Mouse (Mus musculus) layer of hippocampus, adult 8-10 months (tissue): ENCODE data around the gene Tdrd5. TPM values are rescaled to one million over a fixed set of nuclear protein-coding genes. Genes with fewer than 3 reads are reported as not detected.
A peak's percentile ranks its signal among the peaks of the same experiment; 100 is the strongest.
"Not testable (repeated sequence)": the region's sequence is repeated elsewhere in the genome, so short reads cannot be mapped to it uniquely, and the experiment has no call there.

Experiments
- DNase-seq, 2 experiments: peaks; one replicate each; pipeline ENCODE4 v3.0.0; 2022; ENCODE audit warnings: low spot score in 2 of 2
- total RNA-seq, 4 experiments: library from RNA; stranded (reverse); gene quantifications; 2 replicates each; pipeline ENCODE4 v1.2.4; 2022

Tdrd5 gene
- total RNA-seq: 1 to 10 TPM; 5.8 to 6.8 (median 6.4) TPM

DNA sequence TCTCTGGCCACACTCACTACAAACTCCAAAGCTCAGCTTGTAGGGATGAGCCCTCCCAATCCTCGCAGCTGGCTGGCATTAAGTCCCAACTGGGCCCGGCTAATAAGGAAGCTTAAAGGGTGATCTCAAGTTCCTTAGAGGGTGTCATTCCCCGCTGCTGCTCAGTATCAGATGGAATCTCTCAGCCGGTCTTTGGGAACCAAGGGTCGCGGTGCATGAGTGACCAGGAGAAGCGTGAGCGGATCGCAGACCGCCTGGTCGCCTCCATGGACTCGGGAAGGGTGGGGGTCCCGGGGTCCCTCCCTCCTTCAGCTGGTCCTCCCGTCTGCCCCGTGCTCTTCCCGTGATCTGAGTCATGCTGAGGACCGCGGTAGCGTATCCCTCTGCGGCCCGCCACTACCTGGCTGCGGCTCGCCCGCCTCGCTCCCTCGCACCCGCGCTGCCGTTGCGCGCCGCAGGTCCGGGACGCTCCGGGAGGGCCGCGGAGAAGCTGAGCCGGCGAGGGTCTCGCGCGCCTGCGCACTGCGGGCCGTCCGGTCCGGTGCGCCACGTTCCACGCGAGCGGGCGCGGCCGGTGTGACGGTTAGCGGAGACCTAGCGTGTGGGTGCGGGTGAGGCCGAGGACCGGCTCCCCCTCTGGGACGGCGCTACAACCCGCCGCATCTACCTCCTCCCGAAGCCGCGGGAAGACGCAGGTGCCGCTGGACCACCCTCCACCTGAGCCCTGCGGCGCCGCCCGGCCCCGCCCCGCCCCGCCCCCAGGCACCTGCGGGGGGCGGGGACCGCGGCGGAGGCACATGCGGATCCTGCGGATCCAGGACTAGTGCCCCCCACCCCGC is at the start of gene Tdrd5:
Gene Tdrd5 (minus strand): TSS at position 754 of the 839 bp plus-strand sequence.
- peak; percentile 13 to 50 for DNase-seq

DNA sequence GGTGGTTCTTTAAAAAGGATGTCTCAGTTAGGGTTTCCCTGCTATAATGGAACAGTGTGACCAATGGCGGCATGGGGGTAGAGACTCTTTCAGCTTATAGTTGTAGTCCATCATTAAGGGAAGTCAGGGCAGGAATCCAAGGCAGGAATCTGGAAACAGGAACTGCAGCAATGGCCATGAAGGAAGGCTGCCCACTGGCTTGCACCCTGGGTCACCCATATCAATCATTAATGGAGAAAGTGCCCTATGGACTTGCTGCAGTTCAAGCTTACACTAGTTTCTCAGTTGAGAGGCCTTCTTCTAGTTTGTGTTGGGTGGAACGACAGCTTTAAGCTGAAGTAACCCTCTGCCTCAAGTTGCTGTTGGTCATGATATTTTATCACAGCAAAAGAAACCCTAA is 49.0 kb upstream of the Tdrd5 start:
- DNase-seq: no peak

DNA sequence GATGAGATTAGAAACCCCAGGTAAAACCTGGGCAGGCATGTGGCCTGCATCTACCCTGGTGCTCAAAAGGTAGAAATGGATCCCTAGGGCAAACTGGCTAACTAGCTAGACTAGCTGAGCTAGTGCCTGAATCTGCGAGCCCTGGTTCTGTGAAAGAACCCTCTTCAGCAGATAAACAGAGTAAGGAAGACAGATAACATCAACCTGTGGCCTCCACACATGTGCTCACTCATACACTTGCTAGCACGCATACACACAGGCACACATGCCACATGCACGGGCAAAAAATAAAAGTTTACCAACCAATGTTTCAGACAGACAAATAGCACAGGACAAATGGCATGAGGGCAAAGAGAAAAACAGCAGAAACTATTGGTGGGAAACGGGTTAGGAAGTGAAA is 47.0 kb upstream of the Tdrd5 start:
- DNase-seq: no peak

DNA sequence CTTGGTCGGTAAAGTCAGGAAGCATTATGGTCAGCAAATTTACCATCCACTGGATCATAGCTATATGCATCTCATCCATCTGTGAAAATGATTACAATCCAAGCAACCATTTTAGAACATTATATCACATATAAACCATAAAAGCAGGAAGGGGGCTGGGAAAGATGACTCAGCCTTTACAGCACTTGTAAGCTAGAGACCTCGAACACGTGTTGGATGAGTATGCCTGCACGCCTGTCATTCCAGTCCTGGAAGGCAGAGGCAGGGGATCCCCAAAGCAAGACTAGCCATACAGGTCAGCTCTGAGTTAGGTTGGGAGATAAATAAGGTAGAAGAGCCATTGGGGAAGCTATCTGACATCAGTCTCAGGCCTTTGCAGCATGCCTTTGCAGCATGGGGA is 45.6 kb upstream of the Tdrd5 start:
- DNase-seq: no peak

DNA sequence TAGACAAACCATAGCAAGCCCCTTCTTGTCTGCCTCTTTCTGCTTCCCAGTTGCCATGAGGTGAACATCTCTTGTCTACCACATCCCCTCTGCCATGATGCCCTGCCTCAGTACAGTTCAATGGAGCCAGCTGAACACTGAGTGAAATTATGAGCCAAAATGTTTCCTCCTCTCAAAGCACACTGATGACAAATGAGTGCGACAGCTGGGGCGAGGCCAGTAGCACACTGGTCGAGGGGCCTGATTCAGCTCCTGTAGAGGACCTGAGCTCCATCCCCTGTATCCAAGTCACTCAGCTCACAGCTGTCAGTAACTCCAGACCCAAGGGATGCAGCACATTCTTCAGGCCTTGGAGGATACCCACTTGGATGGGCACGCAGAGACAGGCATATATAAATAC is 42.2 kb upstream of the Tdrd5 start:
- DNase-seq: no peak

DNA sequence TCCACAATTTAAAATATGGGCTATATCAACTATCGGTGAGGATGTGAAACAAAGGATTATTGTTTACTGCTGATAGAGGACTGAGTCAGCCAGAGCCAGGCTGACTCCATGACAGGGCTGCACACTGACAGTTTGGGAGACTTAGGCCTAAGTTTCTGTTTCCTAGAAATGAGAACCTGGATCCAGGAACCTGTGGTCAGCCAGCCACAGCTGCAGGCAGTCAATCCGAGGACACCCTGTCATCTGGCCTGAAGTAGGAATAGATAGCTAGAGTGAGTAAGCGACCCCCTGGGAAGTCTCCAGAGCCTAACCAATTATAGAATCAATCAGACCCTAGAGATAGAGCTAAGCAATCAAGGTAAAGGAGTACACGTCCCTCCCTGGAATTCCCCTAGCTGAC is 41.0 kb upstream of the Tdrd5 start:
- no peak for DNase-seq

DNA sequence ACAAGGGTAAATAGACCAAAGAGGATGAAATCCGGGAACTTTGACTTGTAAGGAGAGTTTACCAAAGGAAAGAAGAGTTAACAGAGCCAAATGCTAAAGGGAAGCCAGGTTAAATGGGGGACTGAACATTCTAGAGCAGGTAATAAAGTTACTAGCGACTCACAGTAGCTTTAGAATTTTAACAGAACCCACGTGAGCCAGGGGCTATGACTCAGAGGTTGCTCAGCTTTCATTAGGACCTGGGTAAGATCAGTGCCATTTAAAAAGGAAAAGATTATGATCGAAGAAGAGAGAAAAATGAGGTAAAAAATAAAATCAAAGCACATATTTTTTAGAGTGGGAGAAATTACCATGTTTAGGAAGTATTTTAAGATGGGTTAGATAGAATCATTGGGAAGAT is 37.4 kb upstream of the Tdrd5 start:
- DNase-seq: no peak

DNA sequence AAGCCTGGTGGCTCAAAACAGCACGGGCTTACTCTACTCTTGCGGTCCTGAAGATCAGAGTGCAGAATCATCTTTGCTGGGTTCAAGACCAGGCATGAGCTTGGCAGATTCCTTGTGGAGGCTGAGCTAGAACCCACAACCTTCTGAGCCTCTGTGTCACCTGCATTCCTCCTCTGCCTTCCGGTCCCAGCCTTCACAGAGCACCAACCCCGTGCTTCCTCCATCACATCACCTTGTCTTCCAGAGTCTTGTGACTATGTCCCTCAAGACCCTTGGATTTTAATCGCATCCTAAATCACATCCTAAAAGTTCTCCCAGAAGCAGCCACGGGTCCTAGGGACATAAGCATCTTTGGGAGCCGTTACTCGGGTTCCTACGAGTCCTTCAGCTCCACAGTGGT is 19.7 kb upstream of the Tdrd5 start:
- DNase-seq: no peak

DNA sequence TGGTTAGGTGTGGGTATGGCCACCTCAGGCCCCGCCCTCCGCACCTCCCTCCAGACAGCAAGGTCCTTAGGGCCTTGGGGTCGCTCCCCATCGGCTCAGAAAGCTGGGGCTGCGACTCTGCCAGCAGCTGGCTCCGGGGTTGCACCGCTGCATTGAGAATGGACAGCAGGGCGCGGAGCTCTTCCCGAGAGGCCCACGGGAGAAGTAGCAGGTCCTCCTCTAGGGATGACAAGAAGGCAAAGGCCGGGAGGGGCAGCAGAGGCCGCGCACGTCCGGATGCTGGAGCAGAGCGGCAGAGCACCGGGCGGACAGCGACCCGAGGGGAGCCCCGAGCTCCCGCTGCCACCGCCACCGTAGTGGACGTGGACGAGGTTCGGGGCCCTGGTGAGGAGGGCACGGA is 7.2 kb upstream of the Tdrd5 start, which contains the start of gene Nphs2:
Gene Nphs2 (plus strand): TSS at position 98 of the 400 bp plus-strand sequence.
- DNase-seq: no peak

DNA sequence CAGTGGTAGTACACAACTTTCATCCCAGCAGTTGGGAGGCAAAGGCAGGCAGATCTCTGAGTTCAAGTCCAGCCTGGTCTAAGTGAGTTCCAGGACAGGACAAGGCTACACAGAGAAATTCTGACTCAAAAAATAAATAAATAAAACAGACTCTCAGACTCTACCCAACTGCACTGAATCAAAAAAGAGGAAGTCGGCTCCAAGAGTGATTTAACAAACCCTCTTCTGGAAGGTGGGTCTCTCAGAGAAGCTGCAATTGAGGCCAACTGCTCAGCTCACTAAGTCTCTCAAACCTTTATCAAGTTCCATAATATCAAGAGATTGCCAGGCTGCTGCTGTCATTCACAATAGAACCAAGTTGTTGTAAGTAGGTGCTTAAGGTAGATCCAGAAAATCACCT is 5.1 kb upstream of the Tdrd5 start:
- DNase-seq: no peak

DNA sequence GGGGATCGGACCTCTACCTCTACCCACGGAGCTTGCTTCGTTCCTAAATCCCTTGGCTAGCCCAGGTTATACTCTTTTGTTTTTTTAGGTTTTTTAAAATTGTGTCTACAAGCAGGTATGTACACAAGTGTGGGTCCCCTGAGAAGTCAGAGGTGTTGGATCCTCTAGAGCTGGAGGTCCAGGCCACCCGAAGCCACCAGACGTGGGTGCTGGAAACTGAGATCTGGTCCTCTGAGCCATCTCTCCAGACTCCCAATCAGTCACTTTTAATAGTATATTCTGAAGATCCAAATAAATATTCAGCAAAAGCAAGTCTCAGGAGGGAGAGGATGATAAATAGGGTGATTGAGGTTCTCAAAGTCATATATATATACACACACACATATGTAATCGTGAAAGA is 13.4 kb downstream of the Tdrd5 start:
- DNase-seq: no peak

DNA sequence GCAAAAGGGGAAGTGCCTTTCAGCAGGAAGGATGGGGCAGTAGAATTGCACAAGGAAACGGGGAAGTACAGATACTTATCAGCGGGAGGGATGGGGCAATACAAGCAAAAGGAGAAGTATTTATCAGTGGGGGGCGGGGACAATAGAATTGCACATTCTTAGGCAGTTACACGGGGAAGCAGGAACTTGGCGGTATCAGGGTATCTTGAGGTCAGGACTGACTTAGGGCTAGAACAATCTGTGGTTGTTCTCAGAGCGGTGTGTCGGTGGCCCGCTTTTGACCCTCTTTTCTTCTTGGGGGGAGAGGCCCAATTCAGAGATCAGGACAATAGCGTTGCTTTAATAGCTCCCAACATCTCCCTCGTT is 14.3 kb downstream of the Tdrd5 start:
- not testable (repeated sequence) for DNase-seq

DNA sequence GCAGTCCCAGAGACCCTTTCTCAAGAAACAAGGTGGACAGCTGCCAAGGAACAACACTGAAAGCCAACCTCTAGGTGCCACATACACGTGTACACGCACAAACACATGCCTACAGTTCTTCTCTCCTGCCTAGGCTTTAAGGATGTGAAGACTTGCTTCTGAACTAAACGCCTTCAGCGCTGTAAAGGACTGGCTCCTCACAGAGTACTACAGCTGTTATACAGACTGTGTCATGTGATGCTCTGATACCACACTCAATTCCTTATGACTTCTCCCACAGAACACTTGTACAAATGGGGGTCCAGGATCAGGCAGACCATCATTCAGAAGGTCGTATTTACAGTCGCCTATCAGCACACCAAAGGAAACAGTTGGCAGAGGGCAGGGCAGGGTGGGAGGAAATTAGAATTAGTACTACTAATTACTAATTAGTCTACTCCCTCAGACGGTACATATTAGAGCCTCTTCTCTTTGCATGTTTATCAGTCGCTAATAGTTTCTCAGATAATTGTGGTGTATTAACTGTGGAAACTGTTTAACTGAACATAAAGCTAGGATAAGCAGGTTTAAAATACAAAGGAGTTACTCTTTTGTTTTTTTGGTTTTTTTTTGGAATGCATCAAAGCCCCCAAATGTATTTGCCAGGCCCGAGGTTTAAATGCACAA is 14.8 kb downstream of the Tdrd5 start:
- DNase-seq: no peak

DNA sequence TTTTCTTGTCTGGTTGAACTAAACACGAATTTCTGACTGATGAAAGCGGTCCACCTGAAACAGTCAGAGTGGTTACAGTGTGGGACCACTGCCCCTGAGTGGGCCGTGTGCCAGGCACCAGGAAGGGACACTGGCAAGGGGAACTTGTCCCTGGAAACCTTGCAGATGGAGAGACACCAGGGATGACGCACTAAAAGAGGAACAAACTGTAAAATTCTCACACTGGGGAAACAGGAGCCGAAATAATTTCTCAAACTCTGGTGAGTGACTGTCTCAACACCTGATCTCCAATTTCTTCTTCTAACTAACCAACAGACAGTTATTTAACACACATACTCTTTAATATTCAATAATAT is 17.9 kb downstream of the Tdrd5 start:
- no peak for DNase-seq

DNA sequence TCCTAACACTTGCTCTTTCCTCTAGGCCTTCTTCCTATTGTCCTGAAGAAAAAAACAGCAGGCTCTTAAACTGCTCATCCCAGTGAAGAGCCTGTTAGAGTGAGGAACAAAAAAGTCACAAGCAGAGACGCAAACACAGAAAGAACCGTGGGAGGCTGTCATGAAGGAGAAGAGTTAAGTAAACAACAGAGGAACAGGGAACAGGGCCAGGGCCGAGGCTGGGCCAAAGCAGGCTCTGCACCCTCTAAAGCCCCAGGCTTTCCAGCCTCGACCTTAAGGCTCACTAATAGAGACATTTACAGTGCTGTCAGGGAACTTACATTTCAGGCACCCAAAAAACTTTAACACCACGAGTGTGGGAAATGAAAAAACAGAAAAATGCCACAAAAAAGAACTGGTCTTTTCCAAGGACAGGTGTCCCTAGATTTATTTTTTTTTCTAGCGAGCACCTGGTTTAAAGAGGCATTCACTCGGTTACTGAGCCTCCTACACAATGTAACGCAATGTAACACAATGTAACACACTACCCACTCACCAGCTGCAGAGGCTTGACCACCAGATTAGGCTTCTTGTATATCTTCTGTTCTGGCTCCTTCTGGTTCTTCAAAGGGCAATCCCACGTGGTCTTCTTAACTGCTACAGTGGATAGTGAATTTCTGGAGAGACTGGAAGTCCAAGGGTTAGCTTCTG is 18.5 kb downstream of the Tdrd5 start:
- peak; percentile 42 to 52 for DNase-seq

DNA sequence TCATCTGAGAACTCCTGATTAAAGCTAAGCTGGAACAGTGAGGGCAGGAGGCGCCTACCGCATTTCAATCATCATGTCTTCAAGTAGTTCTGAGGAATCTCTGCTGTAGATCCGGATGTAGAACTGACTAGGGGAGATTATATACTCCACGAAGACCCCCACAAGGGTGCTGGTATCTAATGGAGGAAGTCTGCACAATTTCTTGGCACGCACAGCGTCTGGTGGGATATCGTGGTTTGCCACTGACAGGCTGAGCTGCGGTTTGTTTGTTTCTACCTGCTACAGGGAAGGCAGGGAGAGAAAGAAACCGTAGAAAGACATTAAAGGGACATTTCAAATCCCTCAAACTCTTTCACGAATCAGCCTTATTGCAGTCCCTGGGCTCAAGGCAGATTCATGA is 19.3 kb downstream of the Tdrd5 start:
- no peak for DNase-seq

DNA sequence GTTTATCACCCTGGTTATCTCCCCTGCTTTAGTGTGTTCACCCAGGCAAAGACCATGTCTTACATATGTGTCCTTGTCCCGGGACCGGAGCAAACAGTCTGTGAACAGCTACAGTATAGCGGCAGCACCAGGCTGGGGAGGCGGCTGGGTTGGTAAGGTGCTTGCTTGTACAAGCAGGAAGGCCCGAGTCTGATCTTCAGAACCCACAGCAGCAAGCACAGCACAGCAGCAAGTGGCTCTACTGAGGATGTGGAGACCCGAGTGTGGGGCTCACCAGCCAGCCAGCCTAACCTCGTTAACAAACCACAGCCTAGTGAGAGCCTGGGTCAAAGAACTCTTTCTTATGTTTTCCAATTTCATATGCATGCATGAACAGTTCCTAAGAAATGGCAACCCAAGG is 23.3 kb downstream of the Tdrd5 start:
- DNase-seq: no peak

DNA sequence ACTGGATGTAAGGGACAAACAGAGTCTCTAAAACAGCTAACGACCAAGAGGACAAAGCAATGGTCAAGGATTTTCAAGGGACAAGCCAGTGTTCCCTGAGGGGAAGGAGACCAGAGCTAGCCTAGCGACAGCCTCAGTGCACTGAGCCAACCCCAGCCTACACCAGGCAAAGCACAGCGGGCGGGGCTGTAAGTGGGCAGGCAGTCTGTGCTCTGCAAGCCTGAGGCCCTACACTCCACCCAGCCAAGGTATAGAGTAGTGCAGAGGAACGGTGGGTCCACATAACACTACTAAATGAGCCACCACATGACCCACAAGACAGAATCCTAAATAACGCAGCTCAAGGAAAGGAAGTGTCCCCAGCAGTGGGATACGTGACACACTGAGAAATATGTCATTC is 29.8 kb downstream of the Tdrd5 start:
- DNase-seq: no peak

DNA sequence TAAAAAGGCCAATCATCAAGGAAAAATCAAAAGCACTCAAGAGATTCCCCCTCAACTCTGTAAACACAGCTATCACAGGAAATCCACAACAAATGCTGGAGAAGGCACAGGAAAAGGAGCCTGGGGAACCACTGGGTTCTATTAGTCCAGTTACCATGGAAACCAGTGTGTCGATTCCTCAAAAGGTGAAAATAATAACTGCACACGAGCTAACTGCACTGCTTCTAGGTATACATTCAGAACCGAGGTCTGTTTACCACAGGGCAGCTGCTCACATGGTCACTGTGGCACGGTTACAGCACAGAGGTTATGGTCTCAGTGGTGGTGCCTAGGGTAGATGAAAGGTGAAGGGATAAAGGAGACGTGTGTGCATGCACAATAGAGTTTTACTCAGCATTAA is 31.8 kb downstream of the Tdrd5 start:
- no peak for DNase-seq

DNA sequence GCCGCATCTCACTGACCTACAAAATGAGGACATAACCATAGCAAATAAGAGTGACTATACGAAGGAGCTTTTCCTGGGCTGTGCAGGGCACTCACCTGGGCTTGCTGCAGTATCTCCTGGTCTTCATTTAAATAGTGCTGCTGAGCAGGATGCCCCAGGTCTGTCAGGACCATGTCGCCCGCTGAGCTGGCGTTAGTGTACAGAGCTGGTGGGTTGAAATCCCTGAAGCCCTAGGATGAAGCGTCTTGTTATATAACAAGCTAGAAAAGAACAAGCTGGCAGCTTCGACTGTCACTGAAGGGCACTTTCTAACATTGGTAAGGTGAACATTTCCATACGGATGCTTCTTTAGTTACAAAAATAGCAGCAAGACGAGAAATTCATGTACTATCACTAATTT is 33.0 kb downstream of the Tdrd5 start:
- DNase-seq: no peak

DNA sequence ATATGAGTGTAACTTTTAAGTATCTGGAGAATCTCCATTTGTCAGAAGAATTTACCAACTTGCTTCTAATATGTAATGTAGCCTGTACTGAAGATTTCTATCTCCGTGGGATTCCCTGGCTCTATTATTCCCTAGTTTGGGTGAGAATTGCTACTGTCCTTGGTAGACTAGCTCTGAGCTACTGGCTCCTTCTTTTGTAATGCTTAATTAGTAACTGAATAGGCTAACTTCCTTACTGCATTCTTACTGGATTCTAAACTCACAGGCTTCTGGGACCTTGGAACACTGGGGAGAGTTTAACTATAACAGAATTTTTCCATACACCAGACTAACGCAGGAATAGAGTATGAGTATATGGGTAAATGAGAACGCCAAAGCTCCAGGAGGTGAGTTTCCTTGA is 34.9 kb downstream of the Tdrd5 start:
- DNase-seq: not testable (repeated sequence)

DNA sequence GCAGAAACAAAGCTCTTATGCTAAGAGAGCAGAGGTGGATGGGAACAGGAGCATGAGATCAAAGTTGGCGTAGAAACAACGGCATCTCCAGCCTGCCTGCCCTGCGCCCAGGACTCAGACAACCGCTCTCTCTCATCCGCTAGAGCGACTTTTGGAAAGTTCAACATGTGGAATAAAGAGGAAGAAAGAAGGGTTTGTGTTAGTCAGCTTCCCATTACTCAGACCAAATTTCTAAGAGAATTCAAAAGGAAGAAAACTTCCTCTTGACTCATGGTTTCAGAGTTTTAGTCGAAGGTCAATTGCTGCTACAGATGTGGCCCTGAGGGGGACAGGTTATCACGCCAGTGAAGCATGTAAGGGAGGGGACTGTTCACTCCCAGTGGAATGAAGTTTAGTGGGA is 39.5 kb downstream of the Tdrd5 start:
- DNase-seq: no peak

DNA sequence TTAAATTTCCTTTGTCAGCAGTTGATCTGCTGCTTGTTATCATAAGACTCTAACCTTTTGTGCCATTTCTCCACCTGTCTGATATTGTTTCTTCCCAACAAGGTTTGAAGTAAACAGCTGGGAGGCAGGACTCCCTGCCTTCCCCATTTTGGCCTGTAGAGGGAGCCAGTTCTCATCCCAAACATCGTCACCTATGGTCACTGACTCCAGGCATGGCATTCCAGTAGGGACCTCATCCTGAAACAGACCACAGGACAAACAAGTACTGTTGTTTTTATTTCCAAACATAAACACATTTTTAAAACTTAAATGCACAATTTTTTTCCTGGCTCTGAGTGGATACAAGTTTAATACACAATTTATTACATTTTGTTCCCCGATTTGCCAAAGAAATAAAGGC is 40.1 kb downstream of the Tdrd5 start:
- peak in 1 of 2 experiments; percentile 65 for DNase-seq
